Mouse (Mus musculus) midbrain, embryonic 14.5 days (tissue): ENCODE data around the gene Mpo. TPM values are rescaled to one million over a fixed set of nuclear protein-coding genes. Genes with fewer than 3 reads are reported as not detected.

Source experiments
- ATAC-seq: fragments of 200-750 bp; cut with Nextera tagmentation; 2 replicates; pipeline ENCODE4 v1.8.0; 2017; ENCODE audit warnings: moderate number of reproducible peaks, moderate library complexity; ENCODE audit not compliant: low FRiP score, low TSS enrichment
- DNase-seq: peaks from one replicate; pipeline ENCODE4 v3.0.0-alpha.2; 2015
- H3K27ac ChIP-seq: fragments of 300-500 bp; sonication (generic); replicated peaks from 2 replicates; pipeline ENCODE4 v1.5.1; 2014; ENCODE audit warnings: mild to moderate bottlenecking, low read depth, low read length, moderate library complexity
- H3K27me3 ChIP-seq: fragments of 300-500 bp; sonication (generic); 2 replicates; pipeline ENCODE4 v1.6.1; 2014; ENCODE audit warnings: low read length, control low read depth, mixed read lengths; ENCODE audit not compliant: control insufficient read depth, insufficient read depth
- H3K36me3 ChIP-seq: fragments of 300-500 bp; sonication (generic); 2 replicates; pipeline ENCODE4 v1.6.1; 2014; ENCODE audit warnings: low read length, control low read depth; ENCODE audit not compliant: control insufficient read depth, insufficient read depth
- H3K4me1 ChIP-seq: fragments of 300-500 bp; sonication (generic); 2 replicates; pipeline ENCODE4 v1.6.1; 2014; ENCODE audit warnings: mild to moderate bottlenecking, antibody characterized with exemption, low read length, control low read depth; ENCODE audit not compliant: control insufficient read depth, insufficient read depth
- H3K4me2 ChIP-seq: fragments of 300-500 bp; sonication (generic); 2 replicates; pipeline ENCODE4 v1.6.1; 2014; ENCODE audit warnings: mild to moderate bottlenecking, low read length, moderate library complexity
- H3K4me3 ChIP-seq: fragments of 300-500 bp; sonication (generic); replicated peaks from 2 replicates; pipeline ENCODE4 v1.5.1; 2014; ENCODE audit warnings: low read depth, low read length
- H3K9ac ChIP-seq: fragments of 300-500 bp; sonication (generic); replicated peaks from 2 replicates; pipeline ENCODE4 v1.6.1; 2014; ENCODE audit warnings: mild to moderate bottlenecking, low read length, moderate library complexity
- H3K9me3 ChIP-seq: fragments of 300-500 bp; sonication (generic); 2 replicates; pipeline ENCODE4 v1.6.1; 2016; ENCODE audit warnings: low read length, control low read depth, mixed read lengths; ENCODE audit not compliant: control insufficient read depth
- WGBS: fragments of 180-500 bp; shearing (Covaris S2); extraction: QIAGEN DNeasy Blood & Tissue Kit; methylation state at CpG from one replicate; pipeline ENCODE4 v1.1.7; 2014; 5-methylcytosine and 5-hydroxymethylcytosine counted together
- polyA plus RNA-seq: library from polyadenylated mRNA; unstranded; fragments of >200 nt; fragmentation: Nextera tagmentation; extraction: Ambion mirVana; gene quantifications from 2 replicates; pipeline ENCODE4 v1.2.1, GENCODE M21; 2014

Gene Mpo
- polyA plus RNA-seq: 0.47 TPM in 1 of 2 replicates, not detected in the other

DNA sequence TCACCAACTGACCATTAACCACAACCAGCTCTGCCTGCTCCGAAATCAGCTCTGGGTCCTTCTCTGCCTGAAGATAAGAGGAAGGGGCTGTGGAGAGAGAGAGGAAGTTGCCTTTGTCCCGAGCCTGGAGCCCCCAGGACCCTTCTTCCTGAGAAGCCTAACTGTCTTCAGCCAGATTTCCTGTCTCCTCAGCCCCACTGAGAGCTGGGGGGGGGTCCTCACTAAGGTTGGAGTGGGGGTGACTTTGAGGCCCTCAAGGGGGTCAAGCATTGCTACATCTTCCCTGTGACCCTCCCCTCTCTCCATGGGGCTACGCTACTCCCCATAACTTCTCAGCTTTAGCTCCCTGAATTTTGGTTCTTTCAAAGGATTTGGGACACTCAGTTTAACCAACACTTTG lies at the start of gene Mpo:
Mpo (plus strand) TSS at position 122 of the 400 bp plus-strand sequence.
- Histone ChIP-seq H3K27ac (no peak within 1 kb of the TSS), H3K9me3 (no peaks in the 10 kb centered on the region), H3K27me3 (no peaks in the 10 kb centered on the region), H3K4me2 (no peak within 1 kb of the TSS), H3K4me3 (no peak within 1 kb of the TSS), H3K9ac (no peak within 1 kb of the TSS), H3K36me3 (no peaks in the 10 kb centered on the region), H3K4me1 (no peaks in the 10 kb centered on the region)
- WGBS: 78% methylated on average over 3 of the region's 3 CpGs
- ATAC-seq (no peak), DNase-seq (no peak)

GRCm38 (mm10) chr11:87743691-87744090 lies 49.7 kb upstream of the Mpo start:
- DNase-seq (no peak), ATAC-seq (no peak)
- H3K27me3 ChIP-seq: no peaks in the 10 kb centered on the region
- no peak overlapping the region for H3K27ac ChIP-seq
- no peaks in the 10 kb centered on the region for H3K4me1 ChIP-seq
- H3K9me3 ChIP-seq: no peaks in the 10 kb centered on the region
- H3K9ac ChIP-seq: no peak overlapping the region
- peaks cover 59% of the 10 kb centered on the region for H3K36me3 ChIP-seq
- no peak overlapping the region for H3K4me3 ChIP-seq
- no peak overlapping the region for H3K4me2 ChIP-seq
- WGBS: 98% methylated on average over 3 of the region's 3 CpGs

DNA sequence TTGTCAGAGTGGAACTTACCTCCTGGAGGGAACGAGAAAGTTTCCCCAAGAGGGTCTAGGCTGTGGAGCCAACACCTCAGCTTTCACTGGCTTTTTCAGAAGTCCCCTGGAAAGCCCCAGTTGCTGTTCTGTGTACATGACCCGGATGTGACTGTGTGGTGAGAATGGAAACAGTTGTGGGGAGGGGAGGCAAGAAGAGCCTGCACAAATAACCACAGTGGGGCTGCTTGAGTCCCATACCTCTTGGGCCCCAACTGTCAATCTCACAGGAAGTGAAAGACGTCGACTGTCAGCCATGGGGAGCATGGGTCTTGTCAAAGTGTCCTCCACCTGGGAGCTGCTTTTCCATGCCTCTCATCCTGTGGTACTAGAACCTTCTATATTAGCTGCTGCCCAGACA lies 48.4 kb upstream of the Mpo start:
- no peaks in the 10 kb centered on the region for H3K9me3 ChIP-seq
- ATAC-seq (no peak), DNase-seq (no peak)
- no peak overlapping the region for H3K9ac ChIP-seq
- no peak overlapping the region for H3K27ac ChIP-seq
- no peaks in the 10 kb centered on the region for H3K4me1 ChIP-seq
- H3K36me3 ChIP-seq: peaks cover 51% of the 10 kb centered on the region
- H3K4me2 ChIP-seq: no peak overlapping the region
- H3K4me3 ChIP-seq: no peak overlapping the region
- WGBS: 87% methylated on average over 4 of the region's 4 CpGs
- no peaks in the 10 kb centered on the region for H3K27me3 ChIP-seq

DNA sequence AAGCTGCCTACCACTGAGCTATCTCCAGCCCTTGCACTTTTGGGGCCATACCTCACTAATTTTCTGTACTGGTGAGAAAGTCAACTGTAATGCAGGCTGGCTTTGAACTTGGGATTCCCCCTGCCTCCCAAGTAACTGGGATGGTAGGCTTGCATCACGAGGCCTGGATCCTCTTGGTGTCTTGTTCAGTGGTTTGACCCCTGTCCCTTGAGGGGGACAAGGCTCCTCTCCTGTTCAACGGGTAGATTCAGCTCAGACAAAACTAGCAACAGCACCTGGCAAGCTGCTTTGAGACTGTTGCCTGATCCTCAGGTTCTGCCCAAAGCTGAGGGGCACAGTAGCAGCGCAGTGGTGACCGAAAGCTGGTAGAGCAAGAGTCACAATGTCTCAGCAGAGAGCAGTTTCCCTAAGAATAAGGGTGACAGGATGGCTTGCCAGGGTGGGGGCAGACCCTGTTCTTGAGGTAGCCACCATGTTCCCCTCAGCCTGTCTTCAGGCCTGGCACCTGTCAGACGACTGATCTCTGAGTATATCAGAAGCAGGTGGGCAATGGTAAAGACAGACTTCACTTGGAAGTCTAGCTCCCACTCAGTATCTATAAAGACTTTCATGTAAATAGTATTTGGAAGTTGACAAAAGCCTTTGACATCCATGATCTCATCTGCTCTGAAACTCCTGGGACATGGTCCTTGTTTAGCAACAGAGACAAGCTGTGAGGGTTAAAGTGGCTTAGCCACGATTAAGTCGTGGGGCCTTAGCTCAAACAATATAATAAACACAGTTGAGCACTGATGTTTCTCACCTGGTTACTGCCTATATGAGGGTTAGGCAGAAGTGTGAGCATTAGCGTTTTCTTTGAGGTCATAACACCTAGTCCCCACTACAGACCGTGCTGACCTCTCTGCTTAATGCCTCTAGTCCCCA lies 47.5 kb upstream of the Mpo start:
- DNase-seq: no peak

GRCm38 (mm10) chr11:87747312-87747711 lies 46.1 kb upstream of the Mpo start:
- no peak for DNase-seq
- WGBS: 96% methylated on average over 5 of the region's 5 CpGs
- H3K9me3 ChIP-seq: no peaks in the 10 kb centered on the region
- peaks cover 30% of the 10 kb centered on the region for H3K36me3 ChIP-seq
- no peak overlapping the region for H3K27ac ChIP-seq
- H3K4me2 ChIP-seq: no peak overlapping the region
- H3K4me3 ChIP-seq: no peak overlapping the region
- no peak for ATAC-seq
- H3K27me3 ChIP-seq: no peaks in the 10 kb centered on the region
- H3K4me1 ChIP-seq: no peaks in the 10 kb centered on the region
- no peak overlapping the region for H3K9ac ChIP-seq

More for the DNA sequence above, 47.5 kb upstream of the Mpo start:
- WGBS: 86% methylated on average over 9 of the region's 9 CpGs
- no peak for ATAC-seq
- no peaks in the 10 kb centered on the region for H3K4me1 ChIP-seq
- H3K36me3 ChIP-seq: peaks cover 43% of the 10 kb centered on the region
- H3K4me2 ChIP-seq: no peak overlapping the region
- no peak overlapping the region for H3K27ac ChIP-seq
- H3K9me3 ChIP-seq: no peaks in the 10 kb centered on the region
- no peaks in the 10 kb centered on the region for H3K27me3 ChIP-seq
- no peak overlapping the region for H3K9ac ChIP-seq
- no peak overlapping the region for H3K4me3 ChIP-seq

GRCm38 (mm10) chr11:87747716-87748115 lies 45.7 kb upstream of the Mpo start:
- H3K27ac ChIP-seq: no peak overlapping the region
- H3K4me3 ChIP-seq: no peak overlapping the region
- 91% methylated on average over 7 of the region's 7 CpGs for WGBS
- H3K9me3 ChIP-seq: no peaks in the 10 kb centered on the region
- H3K4me2 ChIP-seq: no peak overlapping the region
- no peak for ATAC-seq
- no peak for DNase-seq
- peaks cover 26% of the 10 kb centered on the region for H3K36me3 ChIP-seq
- H3K4me1 ChIP-seq: no peaks in the 10 kb centered on the region
- no peak overlapping the region for H3K9ac ChIP-seq
- H3K27me3 ChIP-seq: no peaks in the 10 kb centered on the region

DNA sequence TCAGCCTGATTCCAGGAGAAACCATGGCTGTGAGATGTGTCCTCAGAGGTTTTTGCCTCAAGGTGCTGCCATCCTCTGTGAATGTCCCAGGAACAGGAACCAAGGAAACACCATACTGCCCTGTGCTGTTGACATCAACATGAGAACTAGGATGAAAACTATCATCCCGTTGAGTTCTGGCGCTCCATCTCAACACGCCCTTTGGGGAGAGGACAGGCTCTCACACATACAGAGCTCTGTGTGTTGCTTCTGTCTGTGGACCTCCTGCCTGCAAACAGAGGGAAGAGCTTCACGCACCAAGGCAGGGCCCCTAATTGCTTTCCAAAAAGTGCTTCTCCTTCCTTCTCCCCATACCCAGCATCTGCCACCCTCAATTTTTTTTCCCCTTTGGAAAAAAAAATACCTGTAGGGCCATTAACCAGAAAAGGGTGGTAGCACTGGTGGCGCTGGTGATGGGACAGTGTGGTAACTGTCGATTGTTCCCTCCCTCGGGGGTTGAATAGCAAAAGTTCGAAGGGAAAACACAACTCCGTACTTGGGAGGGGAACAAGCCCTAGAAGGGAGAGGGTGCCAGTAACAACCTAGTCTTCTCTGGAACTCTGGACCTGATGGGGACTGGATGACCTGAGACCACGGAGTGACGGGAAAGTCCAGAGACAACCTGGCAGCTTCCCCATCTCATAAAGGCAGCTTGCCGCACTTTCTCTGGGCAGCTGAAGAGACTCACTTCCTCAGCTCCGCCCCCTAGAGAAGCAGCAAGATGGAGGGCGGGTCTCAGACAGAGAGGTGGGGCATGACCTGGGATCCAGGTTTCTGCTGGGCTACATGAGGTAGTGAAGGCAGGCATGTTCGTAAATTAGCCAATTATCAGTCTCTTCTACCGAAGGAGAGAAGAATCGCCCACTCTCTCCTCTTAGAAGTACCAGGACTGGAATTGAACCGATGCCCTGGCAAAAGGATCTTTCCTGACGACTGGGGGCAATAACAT lies 45.0 kb upstream of the Mpo start:
- no peaks in the 10 kb centered on the region for H3K4me1 ChIP-seq
- H3K9me3 ChIP-seq: no peaks in the 10 kb centered on the region
- WGBS: 41% methylated on average over 19 of the region's 19 CpGs
- no peak overlapping the region for H3K27ac ChIP-seq
- H3K36me3 ChIP-seq: peaks cover 21% of the 10 kb centered on the region
- H3K27me3 ChIP-seq: no peaks in the 10 kb centered on the region
- no peak for ATAC-seq
- DNase-seq: no peak
- H3K9ac ChIP-seq: no peak overlapping the region
- no peak overlapping the region for H3K4me3 ChIP-seq
- H3K4me2 ChIP-seq: no peak overlapping the region

GRCm38 (mm10) chr11:87749192-87750042 lies 44.0 kb upstream of the Mpo start:
- H3K9ac ChIP-seq: no peak overlapping the region
- no peaks in the 10 kb centered on the region for H3K27me3 ChIP-seq
- H3K36me3 ChIP-seq: peaks cover 12% of the 10 kb centered on the region
- no peak overlapping the region for H3K4me2 ChIP-seq
- 56% methylated on average over 18 of the region's 18 CpGs for WGBS
- no peak overlapping the region for H3K4me3 ChIP-seq
- no peaks in the 10 kb centered on the region for H3K9me3 ChIP-seq
- H3K27ac ChIP-seq: no peak overlapping the region
- ATAC-seq: no peak
- no peak for DNase-seq
- no peaks in the 10 kb centered on the region for H3K4me1 ChIP-seq
